Mouse (Mus musculus): Measurements from ENCODE around the gene Gm20388.

- TF ChIP-seq CTCF (conservative IDR thresholded peaks at IDR 0.05; ENCODE audit: insufficient read depth, insufficient read length, low read depth, low read length) (no peak), POLR2A (IDR thresholded peaks at IDR 0.05; ENCODE audit: low read depth, low read length) (no peak)
These were observed 3850.7 kb downstream of the Gm20388 start for GRCm38 (mm10) chr8:123761266-123761882.

All from kidney, adult 2 months (tissue).